Mouse (Mus musculus) embryonic fibroblast, embryonic 13.5 days (primary cell): ENCODE measurements around the gene Orai1.

Experiments
- CTCF ChIP-seq: IDR thresholded peaks from 2 replicates; pipeline ENCODE4 v1.5.1; 2011; ENCODE audit warnings: mild to moderate bottlenecking, control low read depth, low read length, moderate library complexity, borderline replicate concordance; ENCODE audit not compliant: insufficient read depth
- POLR2A ChIP-seq: IDR thresholded peaks from 2 replicates; pipeline ENCODE4 v1.6.1; 2011; ENCODE audit warnings: low read depth, mild to moderate bottlenecking, control low read depth, low read length, moderate library complexity

DNA sequence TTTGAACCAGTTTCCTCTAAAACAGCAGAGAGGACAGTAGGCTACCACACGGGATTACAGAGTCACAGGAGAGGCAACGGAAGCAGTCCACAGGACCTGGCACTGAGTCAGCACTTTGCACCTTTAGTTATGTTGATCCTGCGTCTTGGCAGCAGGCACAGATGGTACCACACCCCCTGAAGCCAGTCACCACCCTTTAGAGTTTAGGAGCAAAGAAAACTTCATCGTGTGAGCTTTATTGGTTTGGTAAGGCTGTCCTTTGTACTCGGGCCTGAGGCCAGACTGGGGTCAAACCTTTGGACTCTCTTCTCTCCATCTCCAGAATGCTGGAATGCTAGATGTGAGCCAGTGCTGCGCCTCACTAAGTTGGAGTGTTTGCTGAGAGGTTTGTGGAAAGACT lies 20.7 kb downstream of the Orai1 start:
- no peak for TF ChIP-seq CTCF
- TF ChIP-seq POLR2A, result no peak
